Mouse (Mus musculus): ENCODE measurements around the gene Zkscan16.

DNA sequence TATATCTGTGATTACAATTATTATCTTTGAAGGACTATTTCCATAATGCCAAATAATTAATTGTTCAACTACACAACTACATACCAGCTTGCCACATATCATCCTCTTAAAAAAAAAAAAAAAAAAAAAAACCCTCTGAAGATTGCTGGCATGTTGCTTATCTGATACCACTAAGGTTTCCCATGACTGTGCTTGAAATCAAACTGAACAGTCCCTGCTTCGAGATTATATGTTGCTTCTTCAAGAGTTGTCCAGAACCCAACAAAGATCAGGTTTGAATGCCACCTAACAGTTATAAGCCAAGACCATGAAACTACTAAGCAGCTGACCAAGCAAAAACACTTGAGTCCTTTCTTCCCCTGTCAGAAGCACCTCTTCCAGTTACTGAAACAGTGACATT lies 36.0 kb upstream of the Zkscan16 start:
- TF ChIP-seq POLR2A (IDR thresholded peaks at IDR 0.05; ENCODE audit: control insufficient read depth in 1 of 2, insufficient read depth in 1 of 2, low read depth in 1 of 2, low read length in 2 of 2, poor library complexity in 1 of 2) (no peak), MYC (IDR thresholded peaks at IDR 0.05; ENCODE audit: low read depth, low read length) (no peak), GABPA (IDR thresholded peaks at IDR 0.05; ENCODE audit: low read depth, low read length) (no peak), CTCF (IDR thresholded peaks at IDR 0.05 in 2 of 3, conservative IDR thresholded peaks at IDR 0.05 in 1 of 3; ENCODE audit: control insufficient read depth in 1 of 3, insufficient read depth in 1 of 3, low read depth in 2 of 3, low read length in 3 of 3, poor library complexity in 1 of 3, severe bottlenecking in 1 of 3) (no peak), NRF1 (IDR thresholded peaks at IDR 0.05; ENCODE audit: insufficient read depth, low read depth, low read length, poor library complexity, severe bottlenecking) (no peak), TAL1 (IDR thresholded peaks at IDR 0.05; ENCODE audit: low read length) (0 out of 2 replicates have a peak, but pooled peaks have one; percentile 9)

Measured in MEL (cell line).